Mouse (Mus musculus): Measurements from ENCODE around the gene Atp8b4.
"Not testable (repeated sequence)": the region's sequence is repeated elsewhere in the genome, so short reads cannot be mapped to it uniquely, and the experiment has no call there.

The Atp8b4 gene

DNA sequence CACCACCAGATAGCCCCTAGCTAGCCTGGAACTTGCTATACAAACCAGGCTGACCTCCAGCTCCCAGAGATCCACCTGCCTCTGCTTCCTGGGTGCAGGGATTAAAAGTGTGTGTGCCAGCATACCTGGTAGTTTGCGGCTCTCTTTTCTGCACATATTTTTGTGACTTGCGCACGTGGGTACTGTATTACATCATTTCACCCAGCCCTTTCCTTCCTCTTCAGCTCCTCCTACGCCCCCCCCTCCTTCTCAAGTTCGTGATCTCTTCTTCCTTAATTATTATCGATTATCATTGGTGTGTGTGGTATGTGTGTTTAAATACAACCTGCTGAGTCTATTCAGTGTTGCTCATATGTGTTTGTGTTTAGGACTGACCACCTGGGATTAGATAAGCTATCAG, at the start of gene Atp8b4:
Gene Atp8b4 (minus strand): TSS at position 154 of the 400 bp plus-strand sequence.
- no peak for DNase-seq (ENCODE audit: low spot score)

DNA sequence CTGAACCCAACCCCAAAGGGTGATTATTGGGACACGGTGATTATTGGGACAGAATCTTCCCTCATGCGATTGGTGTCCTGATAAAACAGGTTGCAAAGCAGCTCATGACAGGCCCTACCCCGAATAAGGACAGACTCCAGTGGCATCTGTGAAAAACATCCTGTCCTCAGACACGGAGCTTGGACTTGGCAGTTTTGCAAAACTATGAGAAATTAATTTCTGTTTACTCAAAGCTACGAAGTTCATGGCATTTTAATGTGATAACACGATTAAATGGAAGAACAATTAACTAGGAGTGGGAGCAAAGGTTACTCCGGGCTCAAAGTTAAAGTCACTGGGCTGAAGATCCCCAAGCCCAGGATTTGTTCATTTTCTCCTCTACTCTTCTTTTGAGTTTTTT, 49.2 kb upstream of the Atp8b4 start:
- DNase-seq (ENCODE audit: low spot score) = no peak

DNA sequence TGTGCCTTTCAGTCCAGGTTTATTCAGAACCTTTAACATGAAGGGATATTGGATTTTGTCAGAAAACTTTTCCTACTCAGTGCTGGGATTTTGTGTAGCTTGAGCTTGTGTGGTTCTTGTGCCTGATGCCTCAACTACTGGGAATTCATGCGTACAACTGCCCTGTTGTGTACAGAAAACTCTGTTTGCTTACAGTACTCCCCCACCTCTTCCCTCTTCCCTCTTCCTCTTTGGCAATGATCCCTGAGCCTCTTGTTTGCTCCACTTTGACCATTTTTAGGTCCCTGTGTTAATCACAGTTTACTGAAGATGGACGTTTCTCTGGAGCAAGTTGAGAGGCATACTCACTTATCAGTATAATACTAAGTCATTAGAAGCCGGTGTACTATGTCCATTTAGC, 45.9 kb upstream of the Atp8b4 start:
- DNase-seq (ENCODE audit: low spot score) = no peak

DNA sequence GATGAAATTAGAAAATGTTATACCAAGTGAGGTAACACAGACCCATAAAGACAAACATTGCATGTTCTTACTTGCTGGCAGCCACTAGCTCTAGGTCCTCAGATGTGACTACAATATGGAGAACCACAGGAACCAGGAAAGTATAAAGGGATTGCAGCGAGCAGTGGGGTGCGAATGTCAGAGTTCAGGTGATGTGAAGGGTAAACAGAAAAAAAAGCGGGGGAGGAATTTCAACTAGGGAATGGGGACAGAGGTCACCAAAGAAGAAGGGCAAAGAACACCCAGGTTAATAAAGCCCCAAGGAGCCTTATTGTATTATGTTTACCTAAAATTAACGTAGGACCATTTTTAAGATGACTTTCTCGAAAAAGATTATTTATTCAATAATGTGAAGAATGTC, 44.8 kb upstream of the Atp8b4 start:
- no peak for DNase-seq (ENCODE audit: low spot score)

DNA sequence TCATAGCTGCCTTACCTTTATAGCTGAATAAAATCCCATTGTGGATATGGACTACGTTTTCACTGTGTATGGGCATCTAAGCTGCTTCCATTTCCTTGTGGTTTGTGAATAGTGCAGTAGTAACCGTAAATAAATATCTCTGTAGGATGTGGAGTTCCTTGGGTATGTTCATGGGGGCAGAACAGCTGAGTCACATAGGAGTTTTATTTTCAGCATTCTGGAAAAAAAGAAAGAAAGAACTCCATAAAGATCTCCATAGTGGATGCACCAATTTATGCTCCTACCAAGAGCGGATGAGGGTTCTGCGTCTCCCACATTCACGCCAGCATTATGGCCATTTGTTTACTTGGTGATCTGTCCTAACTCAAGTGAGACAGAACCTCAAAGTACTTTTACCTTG, 41.7 kb upstream of the Atp8b4 start:
- DNase-seq (ENCODE audit: low spot score) = no peak

DNA sequence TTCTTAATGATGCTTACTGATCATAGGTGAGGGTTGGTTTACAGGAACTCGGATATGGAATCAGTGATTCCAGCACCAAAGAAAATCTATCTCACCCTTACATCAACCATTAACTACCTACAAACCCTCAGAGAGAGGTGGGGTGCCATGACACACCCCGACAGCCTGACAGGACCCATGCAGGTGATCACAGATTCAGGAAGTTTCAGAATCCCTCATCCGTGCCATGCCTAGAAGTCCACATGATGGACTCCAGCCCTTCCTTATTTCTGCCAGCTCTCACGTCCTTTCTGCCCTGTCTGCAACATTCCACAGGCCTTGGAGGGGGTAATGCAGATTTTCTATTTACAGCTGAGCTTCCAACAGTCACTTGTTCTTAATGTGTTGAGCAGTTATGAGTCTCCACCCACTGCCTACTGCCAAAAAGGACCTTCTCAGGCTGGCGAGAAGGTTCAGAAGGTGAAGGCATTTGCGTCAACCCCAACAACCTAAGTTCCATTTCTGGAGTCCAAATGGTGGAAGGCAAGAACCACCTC, 40.0 kb upstream of the Atp8b4 start:
- DNase-seq (ENCODE audit: low spot score) = no peak

DNA sequence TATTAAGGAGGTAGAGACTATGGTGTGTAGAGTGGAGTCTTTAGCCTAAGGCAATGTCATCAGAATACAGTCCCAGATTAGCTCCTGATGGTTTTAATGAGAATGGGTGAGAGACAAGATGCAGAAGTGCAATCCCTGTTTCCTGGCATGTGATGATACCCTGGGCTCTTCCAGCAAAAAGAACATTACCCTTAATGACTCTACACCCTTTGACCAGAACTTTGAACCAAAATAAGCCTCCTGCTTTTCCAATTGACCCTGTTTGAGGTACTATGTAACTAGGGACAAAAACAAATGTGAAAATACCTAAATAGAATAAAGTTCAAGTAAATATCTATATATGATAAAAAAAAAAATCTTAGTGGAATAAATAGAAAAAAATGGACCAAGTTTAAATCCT, 37.2 kb upstream of the Atp8b4 start:
- no peak for DNase-seq (ENCODE audit: low spot score)

DNA sequence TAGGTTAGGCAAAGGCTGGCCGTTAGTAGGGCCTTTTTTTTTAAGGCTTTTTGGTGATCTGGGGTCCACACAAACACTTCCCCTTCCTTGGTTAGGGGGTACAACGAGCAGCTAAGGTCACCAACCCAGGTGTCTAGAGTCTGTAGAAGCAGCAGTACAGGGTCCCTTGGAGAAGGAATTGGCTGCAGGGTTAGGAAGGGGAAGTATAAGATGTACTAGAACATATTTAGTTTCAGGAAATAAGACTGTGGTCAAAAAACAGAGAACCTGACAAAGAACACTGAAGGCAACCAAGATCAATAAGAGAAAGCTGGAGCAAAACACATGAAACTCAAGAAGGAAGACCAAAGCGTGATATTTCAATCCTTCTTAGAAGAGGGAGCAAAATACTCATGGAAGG, 30.1 kb upstream of the Atp8b4 start:
- no peak for DNase-seq (ENCODE audit: low spot score)

DNA sequence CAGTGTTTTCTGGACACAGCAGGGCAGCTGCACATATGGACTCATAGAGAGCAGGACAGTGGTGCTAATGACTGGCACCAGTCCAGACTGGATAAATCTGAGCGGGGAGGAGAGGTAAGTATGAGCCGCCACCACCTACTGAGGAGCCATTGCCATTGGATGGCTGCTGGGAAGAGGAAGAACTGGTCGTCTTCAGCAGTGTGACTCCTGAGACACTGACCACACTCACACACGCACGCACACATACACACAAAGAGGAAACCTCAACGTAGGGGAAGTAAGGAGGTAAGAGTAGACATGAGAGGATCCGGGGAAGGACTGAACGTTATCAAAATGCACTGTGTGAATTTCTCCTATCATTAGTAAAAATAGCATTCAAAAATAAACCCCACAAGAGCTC, 27.0 kb upstream of the Atp8b4 start:
- DNase-seq (ENCODE audit: low spot score) = no peak

DNA sequence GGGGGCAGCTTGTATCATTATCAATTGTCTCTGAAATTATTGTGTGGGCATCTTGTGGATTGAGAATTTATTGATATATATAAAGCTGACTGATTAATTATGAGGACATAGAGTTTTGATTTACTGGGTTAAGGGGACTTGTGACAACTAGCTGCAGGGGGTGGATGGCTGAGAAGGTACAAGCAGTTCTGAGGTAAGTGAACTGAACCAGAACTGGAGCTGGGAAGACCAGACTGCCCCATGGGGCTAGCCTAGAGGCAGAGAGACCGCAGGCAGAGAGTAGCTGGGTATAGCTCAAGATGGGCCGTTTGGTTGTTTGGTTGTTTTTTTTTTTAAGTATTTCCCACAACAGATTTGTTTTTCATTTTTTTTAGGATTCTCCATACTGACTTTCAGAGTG, 23.8 kb upstream of the Atp8b4 start:
- DNase-seq (ENCODE audit: low spot score) = no peak

DNA sequence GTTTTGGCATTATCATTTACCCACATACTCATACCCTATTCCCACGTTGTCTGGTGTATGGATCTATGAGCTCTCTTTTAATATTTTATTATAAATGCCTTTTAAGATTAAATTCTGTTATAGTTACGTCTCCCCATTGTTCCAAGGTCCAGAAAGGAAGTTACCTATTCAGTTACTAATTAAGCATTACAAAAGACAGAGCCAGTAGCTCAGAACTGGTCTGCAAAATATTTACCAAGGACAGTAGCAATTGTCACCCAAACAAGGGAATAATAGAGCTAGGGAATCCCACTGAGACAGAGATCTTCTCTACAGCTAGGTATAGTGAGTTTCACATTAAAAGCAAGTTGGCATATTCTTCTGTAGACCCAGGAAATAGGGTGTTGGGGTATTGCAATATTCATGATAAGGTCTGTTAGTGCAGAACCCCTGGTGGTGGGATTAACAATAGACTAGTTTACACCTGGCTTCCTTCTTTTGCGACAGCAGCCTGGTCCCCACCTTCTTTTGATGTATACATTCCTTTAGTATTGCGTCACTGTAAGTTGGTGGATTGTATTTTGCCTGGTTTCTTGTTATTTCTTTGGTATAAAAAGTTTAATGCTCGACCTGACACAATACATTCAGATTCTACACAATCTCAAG, 22.7 kb upstream of the Atp8b4 start:
- DNase-seq (ENCODE audit: low spot score) = not testable (repeated sequence)

DNA sequence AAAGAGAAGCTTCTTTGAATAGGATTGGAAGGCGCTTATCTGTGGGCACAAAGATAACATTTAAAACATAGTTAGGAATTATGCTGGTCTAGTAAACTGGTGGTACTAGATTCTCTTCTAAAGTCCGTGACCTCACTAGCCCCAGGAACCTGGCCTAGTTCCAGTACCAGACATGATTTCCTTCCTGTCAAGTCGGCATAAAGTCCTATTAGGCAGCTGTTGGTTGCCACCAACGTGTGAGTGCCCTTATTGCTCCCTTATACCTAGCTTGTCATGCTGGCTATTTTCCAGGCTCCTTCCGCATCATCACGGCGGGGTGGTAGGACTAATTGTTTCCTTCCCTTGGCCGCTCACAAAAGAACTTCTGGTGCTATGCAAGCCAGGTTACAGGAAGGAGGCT, 21.6 kb upstream of the Atp8b4 start:
- DNase-seq (ENCODE audit: low spot score) = no peak

DNA sequence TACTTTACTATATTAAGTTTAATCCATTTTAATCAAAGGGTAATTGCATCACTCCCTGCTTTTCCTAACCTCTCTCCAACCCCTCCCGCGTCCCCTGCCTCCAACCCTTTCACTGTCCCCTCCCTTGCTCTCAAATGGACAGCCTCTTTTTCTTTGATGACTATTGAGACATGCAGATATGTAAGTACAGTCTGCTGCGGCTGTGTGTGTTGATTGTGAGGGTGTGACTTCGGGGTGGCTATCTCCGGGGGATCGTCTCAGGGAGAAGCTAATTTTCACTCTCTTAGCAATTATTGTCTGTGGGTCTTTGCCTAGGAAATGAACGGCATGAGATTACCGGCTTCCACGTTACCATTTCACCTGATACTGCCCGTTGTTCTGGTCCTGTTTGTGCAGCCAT, 21.0 kb upstream of the Atp8b4 start:
- DNase-seq (ENCODE audit: low spot score) = no peak

DNA sequence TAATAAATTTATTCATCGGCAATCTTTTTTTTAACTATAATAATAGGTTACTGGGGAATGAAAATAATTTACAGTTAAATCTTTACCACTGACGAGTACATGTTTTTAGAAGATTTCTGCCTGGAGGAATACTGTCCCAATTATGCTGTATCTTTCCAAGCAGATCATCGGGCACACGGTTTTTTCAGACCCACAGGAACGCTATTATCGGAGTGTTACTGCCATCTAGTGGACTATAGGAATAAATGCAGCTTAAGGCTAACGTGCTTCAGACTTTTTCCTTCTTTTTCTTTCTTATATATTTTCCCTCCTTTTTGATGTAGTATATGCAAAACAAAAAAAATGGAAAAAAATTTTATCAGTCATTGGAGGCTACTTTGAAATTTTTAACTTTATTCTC, 20.4 kb upstream of the Atp8b4 start:
- peak; percentile 76 for DNase-seq (ENCODE audit: low spot score)

DNA sequence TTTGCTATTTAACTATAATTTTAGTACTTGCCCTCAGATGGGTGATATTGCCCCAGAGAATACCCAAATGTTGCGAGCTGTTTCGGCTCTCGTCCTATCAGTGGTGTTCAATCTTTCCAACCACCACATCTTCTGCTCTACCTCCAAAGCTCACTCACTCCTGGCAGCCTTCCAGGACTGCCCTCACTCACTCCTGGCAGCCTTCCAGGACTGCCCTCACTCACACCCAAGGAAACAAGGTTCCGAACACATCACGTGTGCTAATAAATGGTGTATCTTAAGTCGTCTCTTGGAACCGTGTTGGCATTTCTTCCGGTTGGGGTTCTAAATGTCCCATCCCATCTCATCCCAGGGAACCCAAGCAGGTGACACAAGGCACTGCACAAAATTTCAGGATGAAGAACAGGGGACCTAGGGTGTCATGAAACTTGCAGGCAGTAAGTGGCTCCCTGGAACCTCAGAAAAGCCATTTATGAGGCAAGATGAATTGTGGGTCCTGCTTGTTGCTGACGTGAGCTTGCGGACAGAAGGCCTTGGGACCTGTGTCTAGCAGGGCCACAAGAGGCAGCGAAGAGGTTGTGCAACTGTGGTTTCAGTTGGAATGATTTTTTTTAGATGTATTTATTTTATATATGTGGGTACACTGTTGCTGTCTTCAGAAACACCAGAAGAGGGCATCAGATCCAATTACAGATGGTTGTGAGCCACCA, 19.6 kb upstream of the Atp8b4 start:
- DNase-seq (ENCODE audit: low spot score) = peak; percentile 11

DNA sequence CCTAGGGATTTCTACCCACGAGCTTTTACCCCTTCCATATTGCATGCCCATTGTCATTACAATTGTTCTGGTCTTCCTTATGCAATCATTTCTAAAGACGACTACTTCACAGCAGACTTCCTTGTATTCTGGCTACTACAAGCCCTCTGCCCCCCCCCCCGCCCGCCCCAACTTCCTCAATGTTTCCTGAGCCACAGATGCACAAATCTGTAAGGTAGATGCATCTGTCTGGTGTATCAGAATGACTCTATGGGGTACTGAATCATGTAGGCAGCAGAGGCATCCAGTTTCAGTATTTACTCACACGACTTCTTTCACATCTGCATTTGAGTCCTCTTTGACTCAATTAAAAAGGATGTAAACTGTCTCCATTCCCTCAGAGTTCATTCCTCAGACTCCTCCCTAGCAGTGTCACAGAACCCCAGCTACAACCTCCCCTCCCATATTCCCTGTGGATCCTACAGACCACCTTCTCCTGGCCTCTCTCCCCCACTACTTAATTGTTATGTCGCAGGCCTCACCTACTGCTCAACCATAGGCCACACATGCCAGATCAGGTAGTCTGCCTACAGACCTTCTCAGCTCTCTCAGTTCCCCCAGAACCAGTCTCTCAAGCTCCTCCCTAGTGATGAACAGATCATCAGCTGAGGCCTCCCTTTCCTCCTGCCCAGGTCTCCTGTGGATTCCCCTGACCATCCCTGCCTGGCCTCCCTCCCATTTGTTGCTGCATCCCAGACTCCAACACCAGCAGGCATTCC, 14.8 kb upstream of the Atp8b4 start:
- no peak for DNase-seq (ENCODE audit: low spot score)

DNA sequence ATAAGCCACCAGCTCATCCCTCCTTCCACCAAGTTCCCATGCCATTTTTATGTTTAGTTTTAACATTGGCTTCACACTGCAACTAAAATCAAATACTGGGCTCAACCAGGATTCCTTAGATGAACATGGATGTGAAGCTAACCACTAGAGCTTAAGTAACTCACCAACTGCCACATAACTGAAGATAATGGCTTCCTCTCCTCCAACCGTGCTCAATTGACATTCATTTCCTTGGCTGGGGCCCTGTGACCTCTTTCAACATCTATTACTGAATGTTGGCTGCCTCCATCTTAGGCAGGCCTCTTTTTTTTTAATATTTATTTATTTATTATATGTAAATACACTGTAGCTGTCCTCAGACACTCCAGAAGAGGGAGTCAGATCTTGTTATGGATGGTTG, 7.8 kb upstream of the Atp8b4 start:
- no peak for DNase-seq (ENCODE audit: low spot score)

DNA sequence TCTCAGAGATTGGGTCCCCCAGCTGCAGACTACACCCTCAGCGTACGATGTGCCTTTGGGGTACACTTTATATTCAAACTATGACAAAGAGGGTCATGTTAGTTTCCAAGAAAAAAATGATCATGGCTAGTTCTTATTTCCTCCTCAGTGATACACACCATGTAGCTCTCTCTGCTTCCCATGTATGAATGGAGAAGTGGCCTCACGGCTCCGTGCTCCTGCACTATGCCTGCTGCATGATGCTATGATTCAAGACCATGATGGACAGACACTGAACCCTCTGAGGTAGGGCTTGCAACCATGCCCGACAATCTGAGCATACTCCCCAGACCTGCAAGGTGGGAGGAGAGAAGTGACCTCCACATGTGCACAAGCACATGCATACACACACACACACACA, 7.0 kb upstream of the Atp8b4 start:
- no peak for DNase-seq (ENCODE audit: low spot score)

DNA sequence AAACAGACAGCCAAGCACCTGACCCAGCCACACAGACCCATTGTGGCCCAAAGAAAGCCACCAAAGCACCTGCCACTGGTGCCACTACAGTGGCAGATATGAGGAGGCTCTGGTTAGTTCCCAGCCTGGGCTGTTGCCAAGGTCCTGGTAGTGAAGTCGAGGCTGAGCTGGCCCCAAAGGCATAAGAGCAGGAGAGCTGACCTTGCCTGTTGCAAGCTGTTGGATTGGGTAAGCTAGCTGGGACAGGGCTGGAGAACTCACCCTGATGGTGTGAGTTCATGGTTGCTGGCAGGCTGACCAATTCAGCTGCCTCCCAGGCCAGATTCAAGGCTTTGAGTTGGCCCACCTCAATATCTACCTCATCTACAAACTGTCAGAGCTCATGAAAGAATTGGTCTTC, 4.7 kb upstream of the Atp8b4 start:
- DNase-seq (ENCODE audit: low spot score) = no peak

DNA sequence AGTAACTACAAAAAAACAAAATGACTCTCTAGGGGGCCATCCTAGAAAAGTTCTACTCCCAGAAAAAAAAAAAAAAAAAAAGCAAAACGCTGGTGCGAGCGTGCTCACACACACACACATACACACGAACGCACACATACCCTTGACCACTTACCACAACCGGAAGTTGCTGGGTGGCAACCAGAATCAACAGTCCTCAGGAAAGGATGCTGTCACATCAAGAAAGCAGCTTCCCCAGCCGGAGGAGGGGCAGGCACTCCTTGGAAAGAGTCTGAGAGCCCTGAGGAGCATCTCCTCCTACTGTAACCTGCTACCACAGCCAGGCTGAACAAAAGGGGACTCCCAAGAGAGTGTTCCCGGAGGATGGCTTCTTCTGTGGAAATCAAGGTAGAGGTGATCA, 744 bp downstream of the Atp8b4 start:
- DNase-seq (ENCODE audit: low spot score) = no peak

DNA sequence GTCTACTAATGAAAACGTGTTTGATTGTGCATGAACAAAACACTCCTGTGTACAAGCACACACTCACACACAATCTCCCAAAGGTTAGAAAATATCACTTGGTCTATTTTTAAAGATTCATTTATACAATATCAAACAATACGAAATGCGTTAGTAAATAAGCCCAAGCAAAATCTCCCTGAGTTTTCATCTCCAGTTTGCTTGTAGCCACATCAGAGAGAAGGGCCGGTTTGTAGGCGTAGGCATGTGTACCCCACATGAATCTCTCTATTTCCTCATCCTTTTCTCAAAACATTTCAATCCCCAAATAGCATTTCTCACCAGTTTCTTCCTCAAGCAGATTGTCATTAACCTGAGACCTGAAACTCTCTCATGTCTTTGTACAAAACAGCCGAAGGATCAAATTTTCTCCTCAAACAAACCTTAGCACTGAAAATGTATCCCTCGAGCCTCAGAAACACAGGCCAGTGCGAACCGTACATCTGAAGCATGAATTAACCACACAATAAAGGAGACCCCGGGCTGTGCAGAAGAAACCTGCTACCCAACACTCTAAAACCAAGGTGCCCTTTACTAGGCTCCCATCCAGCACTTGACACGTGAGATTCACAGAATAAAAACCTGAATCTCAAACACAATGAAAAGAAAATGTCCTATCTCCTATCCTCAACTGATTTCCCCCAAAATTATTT, 1.6 kb downstream of the Atp8b4 start:
- no peak for DNase-seq (ENCODE audit: low spot score)

DNA sequence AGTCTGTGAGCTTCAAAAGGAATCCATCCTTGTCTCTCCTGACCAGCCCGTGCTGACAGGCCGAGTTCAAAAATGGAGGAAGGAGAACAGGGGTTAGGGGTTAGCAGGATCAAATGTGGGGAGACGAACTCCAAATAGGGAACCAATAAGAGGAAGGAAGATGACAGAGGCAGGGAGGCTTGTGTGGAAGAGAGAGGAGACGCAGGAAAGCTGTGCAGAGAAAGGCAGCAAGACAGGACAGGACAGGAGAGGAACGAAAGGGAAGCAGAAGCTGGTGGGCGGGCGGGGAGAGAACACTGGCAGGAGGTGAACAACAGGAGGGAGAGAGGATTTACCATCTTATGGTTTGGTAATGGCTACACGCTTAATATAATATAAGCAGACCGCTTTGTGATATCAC, 3.6 kb downstream of the Atp8b4 start:
- DNase-seq (ENCODE audit: low spot score) = no peak
